8 mouse cellular contexts compared by ENCODE assay signal in the genomic region with DNA sequence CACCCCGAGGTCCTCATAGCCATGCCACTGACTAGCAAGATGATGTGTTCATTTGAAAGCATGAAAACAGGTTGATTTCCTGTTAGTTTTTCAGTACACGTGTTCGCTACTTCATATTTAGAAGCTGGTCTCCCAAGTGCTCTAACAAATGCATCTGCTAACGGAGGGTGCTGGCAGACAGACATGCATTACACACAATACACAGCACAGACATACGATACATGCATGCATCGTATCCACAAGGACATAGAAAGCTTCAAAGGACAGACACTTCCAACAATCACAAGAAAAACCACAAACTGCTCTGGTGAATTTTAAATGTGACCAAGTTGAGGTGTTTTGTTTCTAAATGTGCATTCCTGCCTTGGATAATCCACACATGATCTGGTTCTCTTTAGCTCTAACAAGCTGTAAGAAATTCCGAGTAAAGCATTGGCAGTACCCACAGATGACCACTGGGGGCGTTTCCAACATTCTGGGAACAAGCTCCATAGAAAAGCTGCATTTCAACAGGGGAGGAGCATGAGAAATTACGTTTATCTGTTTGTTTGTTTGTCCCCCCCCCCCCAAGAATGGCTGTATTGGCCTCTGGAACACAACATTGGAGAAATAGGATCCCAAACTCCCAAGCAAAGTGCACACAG. TPM values are rescaled to one million over a fixed set of nuclear protein-coding genes. Genes with fewer than 3 reads are reported as not detected.
DNase-seq lines count a peak whose midpoint lies in the region; ATAC-seq and TF ChIP-seq lines count a peak whose summit lies in the region.

No protein-coding gene starts in this region.

- peak; percentile 55 for DNase-seq in gastrocnemius, adult 2 months
- no peak for DNase-seq in gastrocnemius, postnatal 25 days
- peak; percentile 16 for DNase-seq in CD4-positive helper T cell, adult 2 months (ENCODE audit: low read depth, low spot score)
- peak; percentile 20 for DNase-seq in c-Kit-positive CD71-positive TER-119-negative erythroid progenitor cells, embryonic 14.5 days (ENCODE audit: low read depth)
- peak; percentile 86 for DNase-seq in forebrain, postnatal 0 days
- DNase-seq in layer of hippocampus, adult 2 months (ENCODE audit: low spot score in 2 of 2), result peak; percentile 46 to 74
- DNase-seq in thymus, postnatal 0 days (ENCODE audit: low spot score), result peak; percentile 46

- 52% methylated on average over 9 of the region's 9 CpGs for WGBS in forebrain, postnatal 0 days

- intact Hi-C loops in gastrocnemius, adult 2 months (cut with DNase I), result no loop called here

- H3K36me3 ChIP-seq in forebrain, postnatal 0 days (ENCODE audit: insufficient read depth), result no peaks in the 10 kb centered on the region

- H3K4me1 ChIP-seq in forebrain, postnatal 0 days (ENCODE audit: insufficient read depth), result no peaks in the 10 kb centered on the region

- no peak overlapping the region for H3K4me3 ChIP-seq in gastrocnemius, adult 2 months
- no peak overlapping the region for H3K4me3 ChIP-seq in forebrain, postnatal 0 days (ENCODE audit: low read depth, low read length)
- H3K4me3 ChIP-seq in layer of hippocampus, adult 2 months, result no peak overlapping the region

- no peaks in the 10 kb centered on the region for H3K9me3 ChIP-seq in forebrain, postnatal 0 days (ENCODE audit: low read length)

- H3K27ac ChIP-seq in gastrocnemius, adult 2 months, result no peak overlapping the region
- H3K27ac ChIP-seq in forebrain, postnatal 0 days (ENCODE audit: low read depth, low read length), result no peak overlapping the region
- no peak overlapping the region for H3K27ac ChIP-seq in layer of hippocampus, adult 2 months

- H3K9ac ChIP-seq in forebrain, postnatal 0 days, result no peak overlapping the region

- H3K4me2 ChIP-seq in forebrain, postnatal 0 days (ENCODE audit: low read depth), result no peak overlapping the region

- peak; percentile 77 for TF ChIP-seq CTCF in gastrocnemius, adult 2 months (IDR thresholded peaks at IDR 0.05)
- peak; percentile 82 for TF ChIP-seq CTCF in forebrain, postnatal 0 days (IDR thresholded peaks at IDR 0.05; ENCODE audit: low read depth)
- peak; percentile 84 for TF ChIP-seq CTCF in layer of hippocampus, adult 2 months (conservative IDR thresholded peaks at IDR 0.05)

- peak; percentile 67 for ATAC-seq in forebrain, postnatal 0 days
- peak; percentile 80 for ATAC-seq in megakaryocyte-erythroid progenitor cell, adult 5-6 weeks (replicated peaks; ENCODE audit: low FRiP score, low TSS enrichment, poor library complexity, severe bottlenecking)

- H3K27me3 ChIP-seq in forebrain, postnatal 0 days (ENCODE audit: insufficient read depth, low read length), result no peaks in the 10 kb centered on the region

RNA-seq across cellular contexts. Expression of a gene that starts 5.3 kb away (rescaled TPM):
- 1,000 to 10,000 TPM; 1,040 to 2,126 TPM for total RNA-seq in gastrocnemius, adult 2 months (2021)
- 1,000 to 10,000 TPM; 1,499 to 1,709 TPM for total RNA-seq in gastrocnemius, postnatal 25 days (2021)
- 0.14 TPM in 1 of 2 replicates, not detected in the other for total RNA-seq in forebrain, postnatal 0 days (2014; rRNA removed)
- polyA plus RNA-seq in forebrain, postnatal 0 days (2015; fragmentation: Nextera tagmentation; extraction: Ambion mirVana), result not detected in 2 replicates
- total RNA-seq in layer of hippocampus, adult 2 months (2021), result under 1 TPM; 0.32 to 0.41 TPM
- total RNA-seq in megakaryocyte-erythroid progenitor cell, adult 5-6 weeks (2014; fragmentation: Nextera tagmentation), result not detected in 2 replicates
- not detected in 2 replicates for total RNA-seq in megakaryocyte-erythroid progenitor cell, adult 5-6 weeks (2017)
- not detected in 2 replicates for polyA plus RNA-seq in thymus, postnatal 0 days (2015; fragmentation: Nextera tagmentation; extraction: Ambion mirVana)

Comparison
In these comparisons a context has a peak if more than half of its experiments do, and no peak if none do; other contexts are left out.
1. RNA of a gene that starts 5.3 kb away (total RNA-seq): 1,040 to 2,126 TPM in gastrocnemius, adult 2 months and 1,499 to 1,709 TPM in gastrocnemius, postnatal 25 days; 0.32 to 0.41 TPM in layer of hippocampus, adult 2 months, 0.14 TPM in forebrain, postnatal 0 days and not detected in megakaryocyte-erythroid progenitor cell, adult 5-6 weeks; every median in the first group is over 100 times any median in the second.
2. Peak in every context shown above with its lines, with median percentiles within 50 percentile points of each other: CTCF ChIP-seq.